Mouse (Mus musculus) spleen, adult 2 months (tissue): ENCODE data around the gene Kcna3. TPM values are rescaled to one million over a fixed set of nuclear protein-coding genes. Genes with fewer than 3 reads are reported as not detected.

Experiments used
- DNase-seq, 2 experiments: peaks; one replicate each; pipeline versions ENCODE4 v3.0.0 to v3.0.0-alpha.2; 2012 to 2021; ENCODE audit warnings: low spot score in 2 of 2, low read depth in 1 of 2
- H3K27ac ChIP-seq: fragments of 200-500 bp; 2 replicates; pipeline ENCODE4 v1.5.1; 2012; ENCODE audit warnings: low read length, inconsistent platforms; ENCODE audit not compliant: insufficient read depth
- H3K27me3 ChIP-seq: fragments of 200-500 bp; 2 replicates; pipeline ENCODE4 v1.6.1; 2012; ENCODE audit warnings: mild to moderate bottlenecking, moderate library complexity, low read length, inconsistent platforms; ENCODE audit not compliant: control insufficient read depth, insufficient read depth
- H3K36me3 ChIP-seq: fragments of 200-500 bp; 2 replicates; pipeline ENCODE4 v1.6.1; 2012; ENCODE audit warnings: mild to moderate bottlenecking, low read length, inconsistent platforms; ENCODE audit not compliant: control insufficient read depth, insufficient read depth
- H3K4me1 ChIP-seq: fragments of 200-500 bp; 2 replicates; pipeline ENCODE4 v1.6.1; 2011; ENCODE audit warnings: inconsistent platforms; ENCODE audit not compliant: control insufficient read depth, insufficient read depth, insufficient read length
- H3K4me3 ChIP-seq: fragments of 200-500 bp; 2 replicates; pipeline ENCODE4 v1.5.1; 2011; ENCODE audit warnings: mild to moderate bottlenecking, inconsistent platforms; ENCODE audit not compliant: insufficient read depth, insufficient read length; ENCODE audit errors: extremely low read depth
- CTCF ChIP-seq: fragments of 200-500 bp; IDR thresholded peaks from 2 replicates; pipeline ENCODE4 v1.5.1; 2011; ENCODE audit warnings: mild to moderate bottlenecking, inconsistent platforms; ENCODE audit not compliant: insufficient read depth, insufficient read length, insufficient replicate concordance; ENCODE audit errors: extremely low read depth
- POLR2A ChIP-seq: fragments of 200-500 bp; IDR thresholded peaks from 2 replicates; pipeline ENCODE4 v1.6.1; 2011; ENCODE audit warnings: low read depth, low read length, inconsistent platforms
- WGBS: fragments of 180-500 bp; shearing (Covaris S2); methylation state at CpG from one replicate; pipeline ENCODE4 v1.1.7; 2018; 5-methylcytosine and 5-hydroxymethylcytosine counted together
- polyA plus RNA-seq: library from polyadenylated mRNA; depleted of rRNA; stranded (reverse); fragments of >200 nt; gene quantifications from 2 replicates; pipeline ENCODE4 v1.2.3, GENCODE M21; 2012

The Kcna3 gene
- polyA plus RNA-seq, 1 experiment: 21.0 TPM

DNA sequence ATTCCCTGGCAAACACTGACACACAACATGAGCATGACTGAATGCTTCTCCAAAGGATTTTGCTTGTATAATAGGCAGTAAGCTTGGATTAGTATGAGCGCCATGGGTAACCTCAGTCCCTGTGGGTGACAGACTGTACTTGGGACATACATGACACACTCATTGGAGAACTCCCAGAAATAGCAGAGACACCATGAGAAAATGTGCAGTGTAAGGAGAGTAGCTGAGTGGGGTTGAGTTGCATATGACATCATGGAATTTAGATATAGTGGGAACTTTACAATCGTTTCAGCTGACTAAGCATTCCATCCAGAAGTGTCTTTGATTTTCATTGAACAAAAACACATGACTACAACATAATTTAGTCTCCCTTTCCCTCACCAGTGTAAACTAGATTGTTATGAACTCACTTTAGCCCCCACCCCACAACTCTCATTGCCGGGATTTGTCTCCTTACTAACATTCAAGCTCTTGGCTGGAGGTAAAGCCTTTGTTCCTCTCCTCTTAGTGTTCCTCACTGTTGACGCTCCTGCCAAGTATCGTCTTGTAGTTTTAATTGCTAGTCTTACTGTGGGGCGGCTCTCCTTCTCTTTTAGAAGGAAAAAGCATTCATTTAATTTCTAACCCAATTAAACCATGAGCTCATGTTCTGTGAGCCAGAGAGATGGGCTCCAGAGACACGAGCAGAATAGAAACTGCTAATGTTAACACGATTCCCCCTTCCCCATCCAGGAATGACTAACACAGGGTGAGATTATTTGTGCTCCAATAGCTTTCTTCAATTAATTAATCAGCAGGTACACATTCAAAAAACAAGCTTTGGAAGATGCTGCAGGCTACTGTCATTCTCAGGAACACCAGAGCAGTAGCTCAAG, 33.5 kb upstream of the Kcna3 start:
- Histone ChIP-seq H3K4me1 (no peaks in the 10 kb centered on the region; the same call in 1 of the 2 replicates), H3K27me3 (no peaks in the 10 kb centered on the region), H3K27ac (no peak overlapping the region), H3K36me3 (no peaks in the 10 kb centered on the region), H3K4me3 (no peak overlapping the region)
- no peak for TF ChIP-seq CTCF
- TF ChIP-seq POLR2A: no peak
- WGBS: 86% methylated on average over 8 of the region's 8 CpGs
- no peak for DNase-seq

DNA sequence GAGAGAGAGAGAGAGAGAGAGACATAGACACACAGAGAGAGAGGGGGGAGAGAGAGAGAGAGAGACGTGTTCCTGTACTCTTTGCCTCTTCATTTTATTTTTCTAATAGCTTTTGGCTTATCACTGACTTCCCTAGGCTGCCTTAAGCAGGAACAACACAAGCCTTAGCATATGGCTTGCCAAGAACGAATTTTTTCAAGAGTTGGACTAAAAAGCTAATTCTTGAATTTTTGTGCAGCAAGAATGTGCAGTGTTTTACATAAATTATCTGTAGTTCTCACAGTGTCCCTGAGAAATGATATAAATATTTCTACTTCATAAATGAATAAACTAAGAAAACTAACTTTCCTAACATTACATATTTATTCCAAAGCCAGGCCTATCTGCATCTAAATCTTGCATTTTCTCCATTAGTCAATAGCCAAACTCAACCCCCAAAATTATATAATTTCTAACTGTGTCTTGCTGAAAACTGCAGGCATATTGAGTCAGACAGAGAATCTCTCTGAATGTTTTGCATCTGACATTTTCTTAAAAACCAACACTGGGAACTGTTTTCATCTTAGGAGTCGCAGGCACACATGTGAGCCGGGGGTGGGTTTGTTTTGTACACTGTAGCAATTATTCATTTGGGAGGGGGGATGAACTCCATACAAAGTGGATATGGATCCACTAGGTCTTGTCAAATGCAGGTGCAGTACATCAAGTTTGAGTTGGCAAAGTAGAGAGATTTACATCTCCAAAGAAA, 26.5 kb upstream of the Kcna3 start:
- DNase-seq: no peak
- no peaks in the 10 kb centered on the region for H3K27me3 ChIP-seq
- H3K4me3 ChIP-seq: no peak overlapping the region
- H3K4me1 ChIP-seq: no peaks in the 10 kb centered on the region
- whole genome bisulfite sequencing: 74% methylated on average over 4 of the region's 4 CpGs
- H3K27ac ChIP-seq: no peak overlapping the region
- TF ChIP-seq CTCF: no peak
- TF ChIP-seq POLR2A: no peak
- H3K36me3 ChIP-seq: no peaks in the 10 kb centered on the region

DNA sequence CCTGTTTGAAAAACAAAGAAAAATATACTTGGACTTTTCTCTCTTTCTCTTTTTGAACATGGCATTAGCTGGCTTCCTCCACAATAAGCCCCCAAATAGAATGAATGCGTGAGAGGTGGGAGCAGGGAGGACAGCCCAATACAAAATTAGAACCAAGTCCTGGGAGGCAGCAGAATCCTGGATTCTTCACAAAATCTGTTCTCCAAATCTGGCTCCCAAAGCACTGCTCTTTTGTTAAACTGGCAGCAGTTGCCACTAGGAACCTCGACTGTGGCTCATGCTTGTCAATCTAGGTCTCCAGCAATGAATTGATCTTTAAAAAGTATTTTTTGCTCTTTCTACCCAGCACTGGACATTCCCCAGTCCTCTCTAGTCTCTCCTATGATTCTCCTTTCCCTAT, 17.7 kb upstream of the Kcna3 start:
- DNase-seq: no peak
- no peak for TF ChIP-seq CTCF
- no peak for TF ChIP-seq POLR2A
- Histone ChIP-seq H3K4me1 (no peaks in the 10 kb centered on the region), H3K36me3 (no peaks in the 10 kb centered on the region), H3K27ac (no peak overlapping the region), H3K27me3 (no peaks in the 10 kb centered on the region), H3K4me3 (no peak overlapping the region)
- WGBS: 66% methylated on average over 2 of the region's 2 CpGs

DNA sequence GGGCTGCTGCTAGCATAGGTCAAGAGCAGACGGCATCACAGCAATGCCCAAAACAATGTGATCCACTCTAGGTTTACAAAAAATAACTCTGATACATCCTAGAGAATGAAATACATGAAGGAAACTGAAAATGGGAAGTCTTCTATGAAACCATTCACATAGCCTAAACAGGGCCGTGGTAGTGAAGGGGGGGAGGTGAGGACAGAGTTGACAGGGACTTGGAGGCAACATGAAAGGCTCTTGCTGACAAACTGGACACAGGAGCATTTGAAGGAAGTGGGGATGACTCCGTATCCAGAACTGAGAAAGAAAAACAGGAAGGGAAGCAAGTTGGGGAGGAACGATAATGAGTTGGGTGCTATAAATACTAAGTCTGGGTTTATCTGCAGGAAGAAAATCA, 4.4 kb upstream of the Kcna3 start:
- DNase-seq: no peak
- Histone ChIP-seq H3K4me3 (no peak overlapping the region), H3K27ac (no peak overlapping the region), H3K4me1 (peaks cover 8% of the 10 kb centered on the region; the same call in 1 of the 2 replicates), H3K36me3 (no peaks in the 10 kb centered on the region), H3K27me3 (no peaks in the 10 kb centered on the region)
- WGBS: 38% methylated on average over 4 of the region's 4 CpGs
- TF ChIP-seq POLR2A (no peak), CTCF (no peak)

DNA sequence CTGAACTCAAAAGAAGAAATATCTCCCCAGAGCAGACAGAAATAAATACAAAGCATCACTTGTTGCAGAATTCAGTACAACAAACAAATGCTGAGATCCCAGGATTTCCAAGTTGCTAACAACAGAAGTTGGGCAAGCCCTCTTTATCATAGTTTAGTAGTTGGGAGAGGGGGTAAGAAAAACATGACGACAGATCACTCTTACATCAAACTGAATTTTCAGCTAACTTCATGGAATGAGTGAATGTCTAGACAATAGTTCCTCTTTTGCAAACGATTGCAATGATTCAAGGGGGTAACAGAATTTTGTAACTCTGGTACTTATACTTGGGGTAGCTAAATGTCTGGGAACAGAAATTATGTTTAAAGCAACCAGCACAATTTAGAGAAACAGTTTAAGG, 1.2 kb upstream of the Kcna3 start:
- Histone ChIP-seq H3K27me3 (no peaks in the 10 kb centered on the region), H3K36me3 (no peaks in the 10 kb centered on the region), H3K27ac (no peak overlapping the region), H3K4me1 (peaks cover 8% of the 10 kb centered on the region; the same call in 1 of the 2 replicates), H3K4me3 (no peak overlapping the region)
- no peak for DNase-seq
- WGBS: 29% methylated on average over 2 of the region's 2 CpGs
- no peak for TF ChIP-seq CTCF
- TF ChIP-seq POLR2A: no peak

DNA sequence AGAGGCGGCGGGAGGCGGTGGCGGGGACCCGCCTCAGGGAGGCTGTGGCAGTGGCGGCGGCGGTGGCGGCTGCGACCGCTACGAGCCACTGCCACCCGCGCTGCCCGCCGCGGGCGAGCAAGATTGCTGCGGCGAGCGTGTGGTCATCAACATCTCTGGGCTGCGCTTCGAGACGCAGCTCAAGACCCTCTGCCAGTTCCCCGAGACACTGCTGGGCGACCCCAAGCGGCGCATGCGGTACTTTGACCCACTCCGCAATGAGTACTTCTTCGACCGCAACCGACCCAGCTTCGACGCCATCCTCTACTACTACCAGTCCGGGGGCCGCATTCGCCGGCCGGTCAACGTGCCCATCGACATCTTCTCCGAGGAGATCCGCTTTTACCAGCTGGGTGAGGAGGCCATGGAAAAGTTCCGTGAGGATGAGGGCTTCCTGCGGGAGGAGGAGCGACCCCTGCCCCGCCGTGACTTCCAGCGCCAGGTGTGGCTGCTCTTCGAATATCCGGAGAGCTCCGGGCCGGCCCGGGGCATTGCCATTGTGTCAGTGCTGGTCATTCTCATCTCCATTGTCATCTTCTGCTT, 580 bp downstream of the Kcna3 start:
- under 1% methylated on average over 55 of the region's 55 CpGs for WGBS
- H3K4me1 ChIP-seq: peaks cover 6% of the 10 kb centered on the region; the same call in 1 of the 2 replicates
- no peaks in the 10 kb centered on the region for H3K27me3 ChIP-seq
- DNase-seq: peak in 1 of 2 experiments; percentile 32
- peak overlapping the region; percentile 79 for H3K4me3 ChIP-seq
- no peak for TF ChIP-seq POLR2A
- TF ChIP-seq CTCF: no peak
- no peaks in the 10 kb centered on the region for H3K36me3 ChIP-seq
- peak overlapping the region; percentile 93 for H3K27ac ChIP-seq
